Mouse (Mus musculus) forebrain, embryonic 11.5 days (tissue): ENCODE measurements at regions not wholly inside any gene's neighbourhood (a gene's known extent, or its start where the extent isn't known, plus 50 kb on each side); places are given as distances from the start of the nearest gene placed in this dataset.

Experiments
- ATAC-seq: fragments of 200-750 bp; cut with Nextera tagmentation; replicated peaks from 2 replicates; pipeline ENCODE4 v1.8.0; 2017; ENCODE audit warnings: moderate TSS enrichment; ENCODE audit not compliant: low FRiP score
- DNase-seq: peaks from one replicate; pipeline ENCODE4 v3.0.0-alpha.2; 2017; ENCODE audit warnings: low spot score
- H3K27ac ChIP-seq: fragments of 300-500 bp; sonication (generic); 2 replicates; pipeline ENCODE4 v1.5.1; 2014; ENCODE audit warnings: low read depth, low read length
- H3K27me3 ChIP-seq: fragments of 300-500 bp; sonication (generic); 2 replicates; pipeline ENCODE4 v1.6.1; 2014; ENCODE audit warnings: mild to moderate bottlenecking, low read length, mixed read lengths; ENCODE audit not compliant: control insufficient read depth, insufficient read depth
- H3K36me3 ChIP-seq: fragments of 300-500 bp; sonication (generic); 2 replicates; pipeline ENCODE4 v1.6.1; 2014; ENCODE audit warnings: mild to moderate bottlenecking, low read length, moderate library complexity, mixed read lengths; ENCODE audit not compliant: control insufficient read depth, insufficient read depth
- H3K4me1 ChIP-seq: fragments of 300-500 bp; sonication (generic); replicated peaks from 2 replicates; pipeline ENCODE4 v1.6.1; 2014; ENCODE audit warnings: low read length, mixed read lengths; ENCODE audit not compliant: control insufficient read depth, insufficient read depth
- H3K4me2 ChIP-seq: fragments of 300-500 bp; sonication (generic); 2 replicates; pipeline ENCODE4 v1.6.1; 2014; ENCODE audit warnings: low read depth, mild to moderate bottlenecking, low read length, moderate library complexity, mixed read lengths; ENCODE audit not compliant: severe bottlenecking
- H3K4me3 ChIP-seq: fragments of 300-500 bp; sonication (generic); 2 replicates; pipeline ENCODE4 v1.5.1; 2014; ENCODE audit warnings: low read depth, low read length
- H3K9ac ChIP-seq: fragments of 300-500 bp; sonication (generic); 2 replicates; pipeline ENCODE4 v1.6.1; 2014; ENCODE audit warnings: low read length
- H3K9me3 ChIP-seq: fragments of 300-500 bp; sonication (generic); 2 replicates; pipeline ENCODE4 v1.6.1; 2016; ENCODE audit warnings: low read length, mixed read lengths; ENCODE audit not compliant: control insufficient read depth
- WGBS: fragments of 180-500 bp; shearing (Covaris S2); extraction: QIAGEN DNeasy Blood & Tissue Kit; methylation state at CpG from one replicate; pipeline ENCODE4 v1.1.7; 2014; 5-methylcytosine and 5-hydroxymethylcytosine counted together

GRCm38 (mm10) chr10:93373954-93374689 lies 63.2 kb upstream of the Elk3 start:
- no peak overlapping the region for H3K4me2 ChIP-seq
- 64% methylated on average over 6 of the region's 6 CpGs for WGBS
- peaks cover 5% of the 10 kb centered on the region for H3K4me1 ChIP-seq
- H3K36me3 ChIP-seq: no peaks in the 10 kb centered on the region
- no peaks in the 10 kb centered on the region for H3K27me3 ChIP-seq
- no peak overlapping the region for H3K27ac ChIP-seq
- H3K9ac ChIP-seq: no peak overlapping the region
- H3K4me3 ChIP-seq: no peak overlapping the region
- no peaks in the 10 kb centered on the region for H3K9me3 ChIP-seq
- ATAC-seq (peak; percentile 86), DNase-seq (no peak)

- peaks cover 5% of the 10 kb centered on the region for H3K4me1 ChIP-seq
- H3K36me3 ChIP-seq: no peaks in the 10 kb centered on the region
- peak overlapping the region; percentile 44 for H3K27ac ChIP-seq
- no peak for DNase-seq
- no peak overlapping the region for H3K4me3 ChIP-seq
- ATAC-seq: no peak; the same call in 1 of the 2 replicates
- no peaks in the 10 kb centered on the region for H3K27me3 ChIP-seq
- no peak overlapping the region for H3K9ac ChIP-seq
- 50% methylated on average over 2 of the region's 2 CpGs for WGBS
- no peak overlapping the region for H3K4me2 ChIP-seq
- H3K9me3 ChIP-seq: no peaks in the 10 kb centered on the region
Measured at GRCm38 (mm10) chr10:93374690-93374994, 63.7 kb upstream of the Elk3 start.

GRCm38 (mm10) chr10:93375007-93375711 lies 64.2 kb upstream of the Elk3 start:
- Histone ChIP-seq H3K27me3 (no peaks in the 10 kb centered on the region), H3K9ac (no peak overlapping the region), H3K36me3 (no peaks in the 10 kb centered on the region), H3K9me3 (no peaks in the 10 kb centered on the region), H3K4me2 (no peak overlapping the region), H3K4me1 (peaks cover 5% of the 10 kb centered on the region), H3K4me3 (no peak overlapping the region), H3K27ac (peak overlapping the region; percentile 44)
- peak; percentile 56 for DNase-seq
- peak; percentile 74 for ATAC-seq
- 60% methylated on average over 13 of the region's 13 CpGs for WGBS

- H3K27me3 ChIP-seq: no peaks in the 10 kb centered on the region
- no peak for ATAC-seq
- 85% methylated on average over 4 of the region's 4 CpGs for WGBS
- peaks cover 5% of the 10 kb centered on the region for H3K4me1 ChIP-seq
- H3K36me3 ChIP-seq: no peaks in the 10 kb centered on the region
- no peaks in the 10 kb centered on the region for H3K9me3 ChIP-seq
- no peak overlapping the region for H3K27ac ChIP-seq
- H3K4me3 ChIP-seq: no peak overlapping the region
- H3K9ac ChIP-seq: no peak overlapping the region
- DNase-seq: no peak
- H3K4me2 ChIP-seq: no peak overlapping the region
Measured at GRCm38 (mm10) chr10:93375771-93376170, 64.8 kb upstream of the Elk3 start.

GRCm38 (mm10) chr10:93376457-93376941 lies 65.6 kb upstream of the Elk3 start:
- Histone ChIP-seq H3K36me3 (no peaks in the 10 kb centered on the region), H3K27ac (no peak overlapping the region), H3K4me1 (peaks cover 5% of the 10 kb centered on the region), H3K4me2 (no peak overlapping the region), H3K9me3 (no peaks in the 10 kb centered on the region), H3K4me3 (no peak overlapping the region), H3K9ac (no peak overlapping the region), H3K27me3 (no peaks in the 10 kb centered on the region)
- ATAC-seq (no peak), DNase-seq (no peak)
- WGBS: 80% methylated on average over 7 of the region's 7 CpGs

GRCm38 (mm10) chr10:93389276-93389675 lies 63.9 kb upstream of the Lta4h start:
- no peak overlapping the region for H3K9ac ChIP-seq

GRCm38 (mm10) chr10:93391296-93391695 lies 61.9 kb upstream of the Lta4h start:
- no peak overlapping the region for H3K9ac ChIP-seq
- WGBS: 77% methylated on average over 5 of the region's 5 CpGs

More at GRCm38 (mm10) chr10:93389276-93389675, 63.9 kb upstream of the Lta4h start:
- Histone ChIP-seq H3K36me3 (no peaks in the 10 kb centered on the region), H3K27me3 (no peaks in the 10 kb centered on the region), H3K9me3 (no peaks in the 10 kb centered on the region), H3K4me2 (no peak overlapping the region), H3K27ac (no peak overlapping the region), H3K4me3 (no peak overlapping the region), H3K4me1 (no peaks in the 10 kb centered on the region)
- ATAC-seq (no peak), DNase-seq (no peak)
- WGBS: 89% methylated on average over 6 of the region's 6 CpGs

GRCm38 (mm10) chr10:93393902-93394301 lies 59.3 kb upstream of the Lta4h start:
- Histone ChIP-seq H3K4me3 (no peak overlapping the region), H3K27me3 (no peaks in the 10 kb centered on the region), H3K4me2 (no peak overlapping the region), H3K4me1 (no peaks in the 10 kb centered on the region), H3K9ac (no peak overlapping the region), H3K36me3 (no peaks in the 10 kb centered on the region), H3K27ac (no peak overlapping the region), H3K9me3 (no peaks in the 10 kb centered on the region)
- DNase-seq (no peak), ATAC-seq (no peak)
- WGBS: 84% methylated on average over 1 of the region's 1 CpGs

More at GRCm38 (mm10) chr10:93391296-93391695, 61.9 kb upstream of the Lta4h start:
- Histone ChIP-seq H3K9me3 (no peaks in the 10 kb centered on the region), H3K4me2 (no peak overlapping the region), H3K27me3 (no peaks in the 10 kb centered on the region), H3K27ac (no peak overlapping the region), H3K4me3 (no peak overlapping the region), H3K4me1 (no peaks in the 10 kb centered on the region), H3K36me3 (no peaks in the 10 kb centered on the region)
- DNase-seq (no peak), ATAC-seq (no peak)
